Mouse (Mus musculus) midbrain, postnatal 0 days (tissue): ENCODE measurements around the gene Celf2. TPM values are rescaled to one million over a fixed set of nuclear protein-coding genes. Genes with fewer than 3 reads are reported as not detected.
A peak's percentile ranks its signal among the peaks of the same experiment; 100 is the strongest.

Experiments
- ATAC-seq: fragments of 200-750 bp; cut with Nextera tagmentation; 2 replicates; pipeline ENCODE4 v1.8.0; 2017; ENCODE audit warnings: moderate number of reproducible peaks, mild to moderate bottlenecking, moderate TSS enrichment, moderate library complexity; ENCODE audit not compliant: low FRiP score
- DNase-seq: peaks from one replicate; pipeline ENCODE4 v3.0.0-alpha.2; 2015; ENCODE audit warnings: low spot score
- H3K27ac ChIP-seq: fragments of 300-500 bp; sonication (generic); 2 replicates; pipeline ENCODE4 v1.5.1; 2014; ENCODE audit warnings: low read depth, mild to moderate bottlenecking, low read length, mixed read lengths
- H3K27me3 ChIP-seq: fragments of 300-500 bp; sonication (generic); 2 replicates; pipeline ENCODE4 v1.6.1; 2014; ENCODE audit warnings: low read length, control low read depth, mixed read lengths; ENCODE audit not compliant: insufficient read depth
- H3K36me3 ChIP-seq: fragments of 300-500 bp; sonication (generic); 2 replicates; pipeline ENCODE4 v1.6.1; 2014; ENCODE audit warnings: low read length, control low read depth, mixed read lengths; ENCODE audit not compliant: insufficient read depth
- H3K4me1 ChIP-seq: fragments of 300-500 bp; sonication (generic); 2 replicates; pipeline ENCODE4 v1.6.1; 2014; ENCODE audit warnings: mild to moderate bottlenecking, control low read depth, antibody characterized with exemption, low read length, mixed read lengths; ENCODE audit not compliant: insufficient read depth
- H3K4me2 ChIP-seq: fragments of 300-500 bp; sonication (generic); 2 replicates; pipeline ENCODE4 v1.6.1; 2014; ENCODE audit warnings: low read depth, mild to moderate bottlenecking, low read length, mixed read lengths; ENCODE audit not compliant: poor library complexity, severe bottlenecking
- H3K4me3 ChIP-seq: fragments of 300-500 bp; sonication (generic); 2 replicates; pipeline ENCODE4 v1.5.1; 2014; ENCODE audit warnings: low read depth, mild to moderate bottlenecking, low read length, moderate library complexity
- H3K9ac ChIP-seq: fragments of 300-500 bp; sonication (generic); replicated peaks from 2 replicates; pipeline ENCODE4 v1.6.1; 2014; ENCODE audit warnings: mild to moderate bottlenecking, low read length, moderate library complexity, mixed read lengths; ENCODE audit not compliant: poor library complexity, severe bottlenecking
- H3K9me3 ChIP-seq: fragments of 300-500 bp; sonication (generic); 2 replicates; pipeline ENCODE4 v1.6.1; 2016; ENCODE audit warnings: low read length, control low read depth
- CTCF ChIP-seq: IDR thresholded peaks from 2 replicates; pipeline ENCODE4 v1.5.1; 2016; ENCODE audit warnings: antibody characterized with exemption, mild to moderate bottlenecking
- WGBS: fragments of 180-500 bp; shearing (Covaris S2); extraction: QIAGEN DNeasy Blood & Tissue Kit; methylation state at CpG from one replicate; pipeline ENCODE4 v1.1.7; 2014; 5-methylcytosine and 5-hydroxymethylcytosine counted together
- polyA plus RNA-seq: library from polyadenylated mRNA; unstranded; fragments of >200 nt; fragmentation: Nextera tagmentation; extraction: Ambion mirVana; gene quantifications from 2 replicates; pipeline ENCODE4 v1.2.1, GENCODE M21; 2015
- total RNA-seq: library from RNA; depleted of rRNA; stranded (reverse); fragments of >200 nt; gene quantifications from 2 replicates; pipeline ENCODE4 v1.2.3, GENCODE M21; 2014

Celf2 gene
- total and polyA plus RNA-seq, 2 experiments from 2014 or later, result 112 to 135 TPM

DNA sequence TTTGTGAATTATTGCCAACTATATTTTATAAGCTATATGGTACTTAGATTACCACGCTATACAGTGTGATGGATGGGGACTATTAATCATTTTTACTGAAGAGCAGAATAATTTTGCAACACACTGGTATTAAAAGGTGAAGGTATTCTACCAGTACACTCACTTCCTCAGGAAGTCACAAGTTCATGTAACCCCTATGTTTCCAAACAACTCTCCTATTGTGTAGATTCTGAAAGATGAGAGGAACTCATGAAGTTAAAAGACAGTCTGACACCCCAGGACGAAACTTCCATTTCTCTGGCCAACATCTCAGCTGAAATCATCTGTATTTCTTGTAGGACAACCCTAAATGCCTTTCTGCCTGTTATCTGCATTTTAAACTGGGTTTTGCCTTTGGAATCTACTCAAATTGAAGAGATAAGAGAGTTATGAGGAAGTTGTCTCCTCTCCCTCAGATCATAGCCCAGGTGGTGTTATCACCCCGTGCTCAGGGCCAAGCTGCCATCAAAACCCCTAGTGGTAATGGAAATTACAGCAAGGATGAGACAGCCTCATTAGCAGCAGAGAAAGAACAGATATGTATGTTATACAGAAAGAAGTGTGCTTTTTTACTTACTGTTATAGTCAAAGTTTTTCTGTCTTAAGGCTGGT is 722.7 kb downstream of the Celf2 start:
- no peaks in the 10 kb centered on the region for H3K36me3 ChIP-seq
- no peak overlapping the region for H3K9ac ChIP-seq
- no peak overlapping the region for H3K27ac ChIP-seq
- 81% methylated on average over 3 of the region's 3 CpGs for WGBS
- no peaks in the 10 kb centered on the region for H3K9me3 ChIP-seq
- no peak for ATAC-seq
- no peak overlapping the region for H3K4me3 ChIP-seq
- TF ChIP-seq CTCF, result no peak; the same call in 1 of the 2 replicates
- H3K27me3 ChIP-seq, result no peaks in the 10 kb centered on the region
- H3K4me1 ChIP-seq, result no peaks in the 10 kb centered on the region
- DNase-seq, result no peak
- H3K4me2 ChIP-seq, result no peak overlapping the region

- H3K27me3 ChIP-seq, result no peaks in the 10 kb centered on the region
- H3K36me3 ChIP-seq, result no peaks in the 10 kb centered on the region
- WGBS, result 68% methylated on average over 2 of the region's 2 CpGs
- DNase-seq (no peak), ATAC-seq (no peak)
- H3K9ac ChIP-seq, result no peak overlapping the region
- no peak overlapping the region for H3K4me2 ChIP-seq
- H3K4me1 ChIP-seq, result no peaks in the 10 kb centered on the region
- TF ChIP-seq CTCF, result no peak
- no peaks in the 10 kb centered on the region for H3K9me3 ChIP-seq
- H3K27ac ChIP-seq, result no peak overlapping the region
- no peak overlapping the region for H3K4me3 ChIP-seq
These were observed 739.1 kb downstream of the Celf2 start for GRCm38 (mm10) chr2:6770214-6770613.

- H3K27me3 ChIP-seq, result no peaks in the 10 kb centered on the region
- 43% methylated on average over 2 of the region's 2 CpGs for WGBS
- H3K4me3 ChIP-seq, result no peak overlapping the region
- no peak overlapping the region for H3K27ac ChIP-seq
- no peak overlapping the region for H3K9ac ChIP-seq
- no peaks in the 10 kb centered on the region for H3K9me3 ChIP-seq
- no peaks in the 10 kb centered on the region for H3K4me1 ChIP-seq
- TF ChIP-seq CTCF, result no peak
- DNase-seq (no peak), ATAC-seq (no peak)
- no peaks in the 10 kb centered on the region for H3K36me3 ChIP-seq
- H3K4me2 ChIP-seq, result no peak overlapping the region
These were observed 747.0 kb downstream of the Celf2 start for GRCm38 (mm10) chr2:6762381-6762780.

DNA sequence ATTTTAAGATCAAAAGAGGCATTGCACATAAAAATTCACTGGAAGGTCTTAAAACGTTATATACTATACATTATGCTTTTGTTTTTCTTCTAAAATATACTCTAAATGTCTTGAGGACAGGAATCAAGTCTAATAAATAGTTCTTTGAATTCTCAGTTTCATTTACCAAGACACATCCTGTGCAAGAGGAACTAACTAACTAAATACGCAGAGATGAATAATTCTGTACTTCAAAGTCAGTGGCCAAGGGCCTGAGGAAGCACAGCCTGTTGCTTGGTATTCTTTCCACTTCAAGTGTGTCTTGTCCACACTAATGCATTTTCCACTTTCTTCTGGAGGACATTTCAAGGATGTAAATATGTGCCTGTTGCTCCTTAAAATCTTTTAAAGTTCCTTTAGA is 766.2 kb downstream of the Celf2 start:
- DNase-seq (no peak), ATAC-seq (no peak)
- Histone ChIP-seq H3K9me3 (no peaks in the 10 kb centered on the region), H3K36me3 (no peaks in the 10 kb centered on the region), H3K4me2 (no peak overlapping the region), H3K27ac (no peak overlapping the region), H3K27me3 (no peaks in the 10 kb centered on the region), H3K4me1 (no peaks in the 10 kb centered on the region), H3K4me3 (no peak overlapping the region), H3K9ac (no peak overlapping the region)
- TF ChIP-seq CTCF, result no peak
- WGBS, result 68% methylated on average over 2 of the region's 2 CpGs

- WGBS, result 77% methylated on average over 4 of the region's 4 CpGs
- H3K4me2 ChIP-seq, result no peak overlapping the region
- DNase-seq (peak; percentile 28), ATAC-seq (no peak)
- peak; percentile 34 for TF ChIP-seq CTCF
- H3K27me3 ChIP-seq, result no peaks in the 10 kb centered on the region
- H3K4me3 ChIP-seq, result no peak overlapping the region
- no peak overlapping the region for H3K9ac ChIP-seq
- H3K27ac ChIP-seq, result no peak overlapping the region
- no peaks in the 10 kb centered on the region for H3K9me3 ChIP-seq
- H3K4me1 ChIP-seq, result no peaks in the 10 kb centered on the region
- H3K36me3 ChIP-seq, result no peaks in the 10 kb centered on the region
These were observed 769.2 kb downstream of the Celf2 start for GRCm38 (mm10) chr2:6739998-6740668.

DNA sequence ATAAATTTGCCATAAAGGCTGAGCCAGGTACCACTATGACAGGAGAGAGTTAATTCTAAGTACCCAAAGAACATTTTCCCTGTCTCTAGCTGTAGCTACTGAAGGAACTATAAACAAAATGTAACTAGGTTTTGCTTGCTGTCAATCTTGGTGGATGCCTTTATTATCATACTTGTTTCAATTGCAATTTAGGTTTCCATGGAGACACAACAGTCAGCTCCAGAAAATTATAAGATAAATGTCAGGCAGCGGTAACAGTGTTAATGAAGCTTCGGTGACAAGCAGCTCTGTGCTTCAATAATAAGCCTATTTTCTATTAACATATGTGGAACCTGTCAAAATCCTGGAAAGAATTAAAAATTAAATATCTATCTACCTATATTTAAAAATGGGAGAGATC is 777.3 kb downstream of the Celf2 start:
- DNase-seq (no peak), ATAC-seq (no peak)
- no peak overlapping the region for H3K9ac ChIP-seq
- H3K4me2 ChIP-seq, result no peak overlapping the region
- H3K36me3 ChIP-seq, result no peaks in the 10 kb centered on the region
- H3K9me3 ChIP-seq, result no peaks in the 10 kb centered on the region
- no peaks in the 10 kb centered on the region for H3K27me3 ChIP-seq
- no peak for TF ChIP-seq CTCF
- no peaks in the 10 kb centered on the region for H3K4me1 ChIP-seq
- no peak overlapping the region for H3K27ac ChIP-seq
- WGBS, result 37% methylated on average over 2 of the region's 2 CpGs
- H3K4me3 ChIP-seq, result no peak overlapping the region
